Mouse (Mus musculus) limb, embryonic 12.5 days (tissue): Measurements from ENCODE around the gene Sept11. TPM values are rescaled to one million over a fixed set of nuclear protein-coding genes. Genes with fewer than 3 reads are reported as not detected.

Source experiments
- ATAC-seq: fragments of 200-750 bp; cut with Nextera tagmentation; 2 replicates; pipeline ENCODE4 v1.8.0; 2017; ENCODE audit warnings: low read depth, moderate TSS enrichment; ENCODE audit not compliant: insufficient number of reproducible peaks, insufficient read depth, low FRiP score, low TSS enrichment
- H3K27ac ChIP-seq: fragments of 300-500 bp; sonication (generic); 2 replicates; pipeline ENCODE4 v1.5.1; 2016; ENCODE audit warnings: mild to moderate bottlenecking, moderate library complexity
- H3K27me3 ChIP-seq: fragments of 300-500 bp; sonication (generic); 2 replicates; pipeline ENCODE4 v1.6.1; 2016; ENCODE audit warnings: mild to moderate bottlenecking, moderate library complexity
- H3K36me3 ChIP-seq: fragments of 300-500 bp; sonication (generic); 2 replicates; pipeline ENCODE4 v1.6.1; 2016; ENCODE audit warnings: mild to moderate bottlenecking, moderate library complexity
- H3K4me1 ChIP-seq: fragments of 300-500 bp; sonication (generic); replicated peaks from 2 replicates; pipeline ENCODE4 v1.6.1; 2016
- H3K4me2 ChIP-seq: fragments of 300-500 bp; sonication (generic); 2 replicates; pipeline ENCODE4 v1.6.1; 2016; ENCODE audit warnings: mild to moderate bottlenecking, moderate library complexity
- H3K4me3 ChIP-seq: fragments of 300-500 bp; sonication (generic); replicated peaks from 2 replicates; pipeline ENCODE4 v1.5.1; 2016; ENCODE audit warnings: mild to moderate bottlenecking
- H3K9ac ChIP-seq: fragments of 300-500 bp; sonication (generic); replicated peaks from 2 replicates; pipeline ENCODE4 v1.6.1; 2016; ENCODE audit warnings: mild to moderate bottlenecking, moderate library complexity
- H3K9me3 ChIP-seq: fragments of 300-500 bp; sonication (generic); 2 replicates; pipeline ENCODE4 v1.6.1; 2016; ENCODE audit warnings: mild to moderate bottlenecking, moderate library complexity
- WGBS: fragments of 180-500 bp; shearing (Covaris S2); methylation state at CpG from one replicate; pipeline ENCODE4 v1.1.7; 2016; 5-methylcytosine and 5-hydroxymethylcytosine counted together
- polyA plus RNA-seq: library from polyadenylated mRNA; unstranded; fragments of >200 nt; fragmentation: Nextera tagmentation; extraction: Ambion mirVana; gene quantifications from 2 replicates; pipeline ENCODE4 v1.2.1, GENCODE M21; 2016

Sept11 gene
- polyA plus RNA-seq, 1 experiment from 2014 or later = 258 TPM

DNA sequence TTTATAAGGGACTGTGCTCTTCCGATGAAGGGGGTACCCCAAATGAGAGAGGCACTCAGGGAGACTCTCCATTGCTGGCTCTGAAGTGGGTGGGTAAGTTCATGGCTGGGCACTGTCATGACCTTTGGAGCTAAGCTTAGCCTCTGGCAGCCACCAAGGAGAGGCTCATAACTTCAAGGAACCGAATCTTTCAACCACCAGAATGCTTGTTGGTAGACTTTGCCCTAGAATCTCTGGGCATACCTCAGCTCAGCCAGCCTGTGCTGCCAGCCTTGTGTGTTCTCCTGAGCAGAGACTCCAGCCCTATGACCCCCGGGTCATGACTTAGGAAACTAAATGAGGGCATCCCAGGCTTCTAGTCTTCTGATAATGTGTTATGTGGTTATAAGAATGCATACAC is 35.5 kb downstream of the Sept11 start:
- no peak overlapping the region for H3K9ac ChIP-seq
- peaks cover 99% of the 10 kb centered on the region for H3K4me1 ChIP-seq
- H3K36me3 ChIP-seq = no peaks in the 10 kb centered on the region
- H3K27me3 ChIP-seq = no peaks in the 10 kb centered on the region
- WGBS = 76% methylated on average over 3 of the region's 3 CpGs
- H3K9me3 ChIP-seq = no peaks in the 10 kb centered on the region
- no peak overlapping the region for H3K4me3 ChIP-seq
- peak overlapping the region; percentile 57 for H3K27ac ChIP-seq
- no peak overlapping the region for H3K4me2 ChIP-seq
- no peak for ATAC-seq

- ATAC-seq = peak; percentile 52; the same call in 1 of the 2 replicates
- H3K4me1 ChIP-seq = peaks cover 100% of the 10 kb centered on the region
- H3K4me2 ChIP-seq = peak overlapping the region; percentile 30
These were observed 36.7 kb downstream of the Sept11 start for GRCm38 (mm10) chr5:93129953-93130352.

DNA sequence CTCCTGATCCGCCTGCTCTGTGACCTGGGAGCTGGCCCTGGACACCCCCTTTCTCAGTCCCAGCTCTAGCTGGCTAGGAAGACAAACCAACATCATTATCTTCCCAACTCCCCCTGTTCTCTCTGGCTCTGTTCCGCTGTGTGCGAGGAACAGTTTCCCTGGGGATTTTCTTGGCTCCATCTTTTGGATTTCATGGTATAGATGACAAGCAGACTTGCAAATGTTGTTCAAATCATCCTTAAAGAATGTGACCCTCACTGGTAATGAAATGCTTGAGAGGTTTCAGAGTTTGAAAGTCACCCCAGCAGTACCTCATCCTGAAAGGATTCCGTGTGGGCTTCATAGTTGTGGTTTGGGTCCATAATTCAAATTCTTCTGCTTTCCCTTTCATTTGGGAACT is 38.2 kb downstream of the Sept11 start:
- Histone ChIP-seq H3K4me2 (0 out of 2 replicates have a peak overlapping the region, but pooled peaks have one; percentile 30), H3K9ac (no peak overlapping the region), H3K9me3 (no peaks in the 10 kb centered on the region), H3K27me3 (no peaks in the 10 kb centered on the region), H3K4me1 (peaks cover 96% of the 10 kb centered on the region), H3K4me3 (no peak overlapping the region), H3K36me3 (no peaks in the 10 kb centered on the region), H3K27ac (peak overlapping the region; percentile 90; the same call in 1 of the 2 replicates)
- ATAC-seq = no peak
- WGBS = 65% methylated on average over 4 of the region's 4 CpGs

More at GRCm38 (mm10) chr5:93129953-93130352, 36.7 kb downstream of the Sept11 start:
- H3K9me3 ChIP-seq = no peaks in the 10 kb centered on the region
- 2% methylated on average over 4 of the region's 4 CpGs for WGBS
- H3K27ac ChIP-seq = peak overlapping the region; percentile 90
- H3K4me3 ChIP-seq = no peak overlapping the region
- no peaks in the 10 kb centered on the region for H3K36me3 ChIP-seq
- H3K9ac ChIP-seq = no peak overlapping the region
- H3K27me3 ChIP-seq = no peaks in the 10 kb centered on the region

- Histone ChIP-seq H3K27ac (peak overlapping the region; percentile 86), H3K9ac (peak overlapping the region; percentile 34; the same call in 1 of the 2 replicates), H3K4me3 (peak overlapping the region; percentile 16; the same call in 1 of the 2 replicates), H3K9me3 (0 out of 2 replicates have a peak, but pooled peaks cover 3% of the 10 kb centered on the region), H3K27me3 (no peaks in the 10 kb centered on the region), H3K4me1 (peaks cover 83% of the 10 kb centered on the region), H3K4me2 (peak overlapping the region; percentile 50), H3K36me3 (peaks cover 4% of the 10 kb centered on the region; the same call in 1 of the 2 replicates)
- no peak for ATAC-seq
- WGBS = 9% methylated on average over 10 of the region's 10 CpGs
These were observed 40.4 kb downstream of the Sept11 start for GRCm38 (mm10) chr5:93133445-93134244.

DNA sequence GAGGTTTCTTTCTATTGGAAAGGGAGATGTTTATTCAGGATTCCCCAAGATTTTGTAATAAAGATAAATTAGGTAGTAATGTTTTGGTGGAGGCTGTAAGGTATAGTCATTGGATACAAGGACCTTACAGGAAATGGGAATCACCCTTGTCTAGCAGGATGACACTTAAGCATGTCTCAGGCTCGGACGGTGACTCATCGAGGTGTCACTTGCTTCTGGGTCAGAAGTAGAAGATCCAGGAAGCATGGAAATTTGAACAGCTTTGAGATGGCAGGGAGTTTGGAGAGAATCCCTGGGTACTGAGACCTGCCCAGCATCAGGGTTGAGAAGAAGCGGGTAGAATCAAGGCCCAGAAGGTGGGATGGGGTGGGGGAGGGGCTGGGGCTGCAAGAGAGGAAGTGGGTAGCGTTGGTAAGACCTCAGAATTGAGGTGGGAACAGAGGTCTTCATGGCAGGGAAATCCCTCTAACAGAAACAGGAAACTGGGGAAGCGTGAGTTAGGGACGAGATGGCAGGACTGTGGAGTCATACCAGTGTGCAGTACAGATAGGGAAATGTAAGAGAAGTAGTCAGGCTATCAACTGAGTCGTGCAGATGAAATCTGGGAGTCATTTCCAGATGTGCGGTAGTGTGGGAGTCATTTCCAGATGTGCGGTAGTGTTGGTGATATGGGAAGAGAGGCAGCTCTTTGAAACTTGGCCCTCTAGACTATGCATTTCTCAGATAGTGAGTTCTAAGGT is 42.3 kb downstream of the Sept11 start:
- H3K4me1 ChIP-seq = peaks cover 64% of the 10 kb centered on the region
- ATAC-seq = no peak
- no peak overlapping the region for H3K9ac ChIP-seq
- peaks cover 23% of the 10 kb centered on the region for H3K36me3 ChIP-seq
- no peaks in the 10 kb centered on the region for H3K27me3 ChIP-seq
- 45% methylated on average over 10 of the region's 10 CpGs for WGBS
- H3K4me2 ChIP-seq = no peak overlapping the region
- H3K27ac ChIP-seq = peak overlapping the region; percentile 72
- 0 out of 2 replicates have a peak, but pooled peaks cover 3% of the 10 kb centered on the region for H3K9me3 ChIP-seq
- no peak overlapping the region for H3K4me3 ChIP-seq

DNA sequence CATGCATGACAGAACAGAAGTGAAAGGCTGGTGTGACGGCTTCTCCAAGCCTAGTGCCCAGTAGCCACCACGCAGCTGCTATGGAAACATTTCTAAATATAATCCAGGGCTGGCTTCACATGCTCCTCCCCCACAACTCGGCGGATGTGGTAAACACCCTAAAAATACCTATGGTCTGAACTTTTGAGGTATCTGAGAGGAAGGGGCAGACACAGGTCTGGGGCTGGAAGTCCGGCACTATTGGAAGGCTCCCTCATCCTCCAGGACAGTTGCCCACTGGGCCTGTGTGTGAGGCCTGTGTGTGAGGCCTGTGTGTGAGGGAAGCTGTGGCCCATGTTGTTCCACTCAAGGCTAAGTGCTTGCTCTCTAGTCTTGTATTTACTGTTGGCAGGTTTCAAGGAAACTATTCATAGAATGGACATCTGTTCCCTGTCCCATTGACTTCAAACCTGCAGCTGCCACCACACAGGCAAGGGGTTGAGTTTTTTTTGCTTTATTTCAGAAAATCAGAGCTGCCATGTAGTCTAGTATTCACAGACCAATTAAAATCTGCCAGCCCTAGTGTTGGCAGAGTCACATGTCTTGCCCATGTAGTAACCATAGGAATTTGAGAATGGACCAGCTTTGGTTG is 43.8 kb downstream of the Sept11 start:
- Histone ChIP-seq H3K36me3 (peaks cover 38% of the 10 kb centered on the region), H3K4me1 (peaks cover 49% of the 10 kb centered on the region)

GRCm38 (mm10) chr5:93139350-93139749 is 46.1 kb downstream of the Sept11 start:
- Histone ChIP-seq H3K27me3 (no peaks in the 10 kb centered on the region), H3K36me3 (peaks cover 55% of the 10 kb centered on the region), H3K4me1 (peaks cover 29% of the 10 kb centered on the region), H3K9me3 (0 out of 2 replicates have a peak, but pooled peaks cover 3% of the 10 kb centered on the region), H3K9ac (no peak overlapping the region), H3K27ac (no peak overlapping the region), H3K4me2 (no peak overlapping the region), H3K4me3 (no peak overlapping the region)
- 87% methylated on average over 9 of the region's 9 CpGs for WGBS
- ATAC-seq = no peak

More for the DNA sequence above, 43.8 kb downstream of the Sept11 start:
- Histone ChIP-seq H3K4me3 (no peak overlapping the region), H3K9ac (no peak overlapping the region), H3K9me3 (0 out of 2 replicates have a peak, but pooled peaks cover 3% of the 10 kb centered on the region), H3K4me2 (no peak overlapping the region), H3K27ac (peak overlapping the region; percentile 81), H3K27me3 (no peaks in the 10 kb centered on the region)
- WGBS = 56% methylated on average over 5 of the region's 5 CpGs
- ATAC-seq = peak; percentile 60; the same call in 1 of the 2 replicates

DNA sequence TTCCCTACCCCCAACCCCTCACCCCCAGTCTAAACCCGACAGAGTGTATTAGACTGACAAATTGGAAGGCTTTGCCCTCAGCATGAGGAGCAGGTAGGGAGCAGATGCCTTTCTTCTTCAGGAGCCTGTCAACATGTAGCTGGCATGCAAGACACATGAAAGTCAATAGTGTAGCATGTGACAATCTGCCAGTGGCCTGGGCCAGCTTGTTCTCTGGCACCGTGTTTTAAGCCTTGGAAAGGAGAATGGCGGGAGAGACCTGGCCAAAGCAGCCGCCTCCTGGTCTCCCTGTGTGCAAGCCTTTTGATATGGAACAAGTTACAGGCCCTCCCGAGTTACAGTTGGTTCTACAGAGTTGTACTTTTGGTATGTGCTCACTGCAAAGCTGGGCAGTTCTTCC is 47.5 kb downstream of the Sept11 start:
- ATAC-seq = no peak
- Histone ChIP-seq H3K9me3 (0 out of 2 replicates have a peak, but pooled peaks cover 3% of the 10 kb centered on the region), H3K4me1 (peaks cover 27% of the 10 kb centered on the region), H3K27ac (no peak overlapping the region), H3K4me3 (no peak overlapping the region), H3K9ac (no peak overlapping the region), H3K27me3 (no peaks in the 10 kb centered on the region), H3K36me3 (peaks cover 55% of the 10 kb centered on the region), H3K4me2 (no peak overlapping the region)
- WGBS = 87% methylated on average over 5 of the region's 5 CpGs

DNA sequence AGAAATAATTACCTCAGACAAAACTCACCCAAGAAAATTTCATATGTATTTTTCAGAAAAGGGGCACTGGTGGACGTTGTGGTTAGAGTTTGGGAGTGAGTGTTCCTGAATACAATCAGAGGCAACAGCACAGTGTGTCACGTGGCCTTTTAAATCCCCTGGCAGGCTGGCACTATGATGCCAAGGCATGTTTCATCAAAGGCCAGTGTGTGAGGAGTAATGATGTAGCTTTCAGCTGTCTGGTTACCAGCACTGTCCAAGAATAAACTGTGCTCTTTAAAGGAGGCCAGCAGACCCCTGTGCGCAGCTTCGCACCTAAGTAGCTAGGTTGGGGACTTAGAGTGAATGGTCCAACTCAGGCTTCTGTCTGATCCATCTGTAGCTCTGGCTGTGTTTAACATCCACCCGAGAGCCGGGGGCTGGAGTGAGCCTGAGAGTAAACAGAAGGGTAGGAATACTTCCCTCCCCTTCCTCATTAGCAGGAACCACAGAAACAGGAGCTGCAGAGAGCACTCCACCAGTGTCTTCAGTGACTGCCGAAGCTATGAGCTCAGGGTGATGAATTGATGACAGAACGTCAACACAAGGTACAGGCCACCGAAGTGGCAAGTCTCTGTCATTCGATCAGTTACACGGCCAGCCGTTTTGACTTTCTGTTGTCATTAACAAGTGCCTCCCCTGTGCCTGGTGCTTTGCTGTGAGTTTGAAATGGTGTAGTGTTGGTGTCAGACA is 50.3 kb downstream of the Sept11 start:
- Histone ChIP-seq H3K9me3 (no peaks in the 10 kb centered on the region), H3K27me3 (no peaks in the 10 kb centered on the region), H3K27ac (0 out of 2 replicates have a peak overlapping the region, but pooled peaks have one; percentile 5), H3K4me3 (no peak overlapping the region), H3K4me2 (no peak overlapping the region), H3K9ac (no peak overlapping the region), H3K36me3 (peaks cover 70% of the 10 kb centered on the region), H3K4me1 (peaks cover 19% of the 10 kb centered on the region)
- ATAC-seq = no peak
- 49% methylated on average over 12 of the region's 12 CpGs for WGBS

- Histone ChIP-seq H3K27ac (peak overlapping the region; percentile 62), H3K4me2 (no peak overlapping the region), H3K4me1 (peaks cover 19% of the 10 kb centered on the region), H3K4me3 (no peak overlapping the region), H3K9me3 (no peaks in the 10 kb centered on the region), H3K27me3 (no peaks in the 10 kb centered on the region), H3K36me3 (peaks cover 62% of the 10 kb centered on the region), H3K9ac (no peak overlapping the region)
- no peak for ATAC-seq
- 25% methylated on average over 5 of the region's 5 CpGs for WGBS
These were observed 51.6 kb downstream of the Sept11 start for GRCm38 (mm10) chr5:93144874-93145273.
